Mouse (Mus musculus) mesoderm, embryonic 11.5 days (tissue): ENCODE data around the gene Ren1.

Source experiments
- DNase-seq: peaks from one replicate; pipeline ENCODE4 v3.0.0-alpha.2; 2012; ENCODE audit warnings: low read depth, low spot score

The Ren1 gene

GRCm38 (mm10) chr1:133375696-133376346 is 25.5 kb downstream of the Ren1 start:
- no peak for DNase-seq

- DNase-seq, result no peak
These were observed 27.2 kb downstream of the Ren1 start for GRCm38 (mm10) chr1:133377547-133377946.

- DNase-seq, result no peak
These were observed 29.1 kb downstream of the Ren1 start for GRCm38 (mm10) chr1:133379254-133379985.

GRCm38 (mm10) chr1:133379986-133380320 is 29.6 kb downstream of the Ren1 start:
- no peak for DNase-seq

- peak; percentile 51 for DNase-seq
These were observed 30.2 kb downstream of the Ren1 start for GRCm38 (mm10) chr1:133380347-133381065.

- DNase-seq, result peak; percentile 88
These were observed 31.7 kb downstream of the Ren1 start for GRCm38 (mm10) chr1:133382008-133382407.

GRCm38 (mm10) chr1:133382552-133383155 is 32.3 kb downstream of the Ren1 start:
- DNase-seq, result no peak

- no peak for DNase-seq
These were observed 33.0 kb downstream of the Ren1 start for GRCm38 (mm10) chr1:133383157-133383783.

GRCm38 (mm10) chr1:133385506-133385905 is 35.2 kb downstream of the Ren1 start:
- peak; percentile 80 for DNase-seq

GRCm38 (mm10) chr1:133386209-133386608 is 35.9 kb downstream of the Ren1 start:
- DNase-seq, result no peak

GRCm38 (mm10) chr1:133387539-133388268 is 37.4 kb downstream of the Ren1 start:
- DNase-seq, result no peak

GRCm38 (mm10) chr1:133394702-133395101 is 44.4 kb downstream of the Ren1 start:
- DNase-seq, result no peak

GRCm38 (mm10) chr1:133396693-133397092 is 46.4 kb downstream of the Ren1 start:
- no peak for DNase-seq

- DNase-seq, result no peak
These were observed 46.8 kb downstream of the Ren1 start for GRCm38 (mm10) chr1:133397094-133397482.

GRCm38 (mm10) chr1:133397483-133398237 is 47.4 kb downstream of the Ren1 start:
- DNase-seq, result peak; percentile 80

- no peak for DNase-seq
These were observed 49.9 kb downstream of the Ren1 start for GRCm38 (mm10) chr1:133400014-133400725.

GRCm38 (mm10) chr1:133404005-133404404 is 53.7 kb downstream of the Ren1 start:
- no peak for DNase-seq

- DNase-seq, result no peak
These were observed 56.3 kb downstream of the Ren1 start for GRCm38 (mm10) chr1:133406614-133407013.

- peak; percentile 56 for DNase-seq
These were observed 57.1 kb downstream of the Ren1 start for GRCm38 (mm10) chr1:133407436-133407835.

- DNase-seq, result no peak
These were observed 58.0 kb downstream of the Ren1 start for GRCm38 (mm10) chr1:133408321-133408720.
